Mouse (Mus musculus) lung, embryonic 14.5 days (tissue): ENCODE results near the gene Cd63. TPM values are rescaled to one million over a fixed set of nuclear protein-coding genes. Genes with fewer than 3 reads are reported as not detected.
A peak's percentile ranks its signal among the peaks of the same experiment; 100 is the strongest.

ENCODE experiments used
- ATAC-seq: fragments of 200-750 bp; cut with Nextera tagmentation; 2 replicates; pipeline ENCODE4 v1.8.0; 2017; ENCODE audit warnings: mild to moderate bottlenecking, moderate TSS enrichment, moderate library complexity; ENCODE audit not compliant: insufficient read depth
- DNase-seq: peaks from one replicate; pipeline ENCODE4 v3.0.0-alpha.2; 2015
- H3K27ac ChIP-seq: fragments of 300-500 bp; sonication (generic); 2 replicates; pipeline ENCODE4 v1.5.1; 2014; ENCODE audit warnings: low read depth, mild to moderate bottlenecking, moderate library complexity
- H3K27me3 ChIP-seq: fragments of 300-500 bp; sonication (generic); 2 replicates; pipeline ENCODE4 v1.6.1; 2014; ENCODE audit warnings: low read length, control low read depth; ENCODE audit not compliant: insufficient read depth
- H3K36me3 ChIP-seq: fragments of 300-500 bp; sonication (generic); 2 replicates; pipeline ENCODE4 v1.6.1; 2014; ENCODE audit warnings: control low read depth; ENCODE audit not compliant: insufficient read depth
- H3K4me1 ChIP-seq: fragments of 300-500 bp; sonication (generic); 2 replicates; pipeline ENCODE4 v1.6.1; 2014; ENCODE audit warnings: antibody characterized with exemption, control low read depth; ENCODE audit not compliant: insufficient read depth
- H3K4me2 ChIP-seq: fragments of 300-500 bp; sonication (generic); 2 replicates; pipeline ENCODE4 v1.6.1; 2014; ENCODE audit warnings: mild to moderate bottlenecking
- H3K4me3 ChIP-seq: fragments of 300-500 bp; sonication (generic); 2 replicates; pipeline ENCODE4 v1.5.1; 2014; ENCODE audit warnings: low read depth, low read length
- H3K9ac ChIP-seq: fragments of 300-500 bp; sonication (generic); 2 replicates; pipeline ENCODE4 v1.6.1; 2014
- H3K9me3 ChIP-seq: fragments of 300-500 bp; sonication (generic); 2 replicates; pipeline ENCODE4 v1.6.1; 2016; ENCODE audit warnings: low read depth, low read length, control low read depth
- CTCF ChIP-seq: IDR thresholded peaks from 2 replicates; pipeline ENCODE4 v1.5.1; 2016; ENCODE audit warnings: antibody characterized with exemption, low read depth
- WGBS: fragments of 180-500 bp; shearing (Covaris S2); extraction: QIAGEN DNeasy Blood & Tissue Kit; methylation state at CpG from one replicate; pipeline ENCODE4 v1.1.7; 2014; 5-methylcytosine and 5-hydroxymethylcytosine counted together
- polyA plus RNA-seq: library from polyadenylated mRNA; unstranded; fragments of >200 nt; fragmentation: Nextera tagmentation; extraction: Ambion mirVana; gene quantifications from 2 replicates; pipeline ENCODE4 v1.2.1, GENCODE M21; 2014

The Cd63 gene
- polyA plus RNA-seq, 1 experiment from 2014 or later = 459 TPM

DNA sequence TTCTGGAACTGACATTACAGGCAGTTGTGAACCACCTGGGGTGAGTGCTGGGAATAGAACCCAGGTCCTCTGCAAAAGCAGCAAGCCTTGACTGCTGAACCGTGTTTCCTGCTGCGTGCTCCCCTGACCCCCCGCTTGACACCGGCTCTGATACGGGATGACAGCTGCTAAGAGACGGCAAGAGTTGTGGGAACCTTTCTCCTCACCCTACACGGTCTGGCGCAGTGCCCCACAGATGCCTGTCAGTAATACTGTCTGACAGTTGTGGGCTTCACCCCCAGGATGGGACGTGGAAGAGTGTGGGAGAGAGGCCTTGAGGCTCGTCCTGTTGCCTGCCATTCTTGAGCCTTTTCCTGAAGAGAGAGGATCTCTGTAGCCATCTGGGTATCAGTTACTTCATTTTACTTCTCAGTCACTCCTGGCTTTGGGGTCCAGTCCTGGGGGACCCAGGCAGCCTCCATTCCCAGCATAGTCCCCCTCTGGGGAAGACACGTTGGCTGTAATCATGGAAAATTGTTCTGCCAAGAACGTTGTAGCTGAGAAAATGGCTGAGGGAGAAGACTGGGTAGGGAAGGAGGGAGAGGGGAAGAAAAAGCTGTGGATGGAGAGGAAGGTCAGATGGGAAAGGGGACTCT is 37.1 kb downstream of the Cd63 start:
- Histone ChIP-seq H3K9me3 (no peaks in the 10 kb centered on the region), H3K9ac (no peak overlapping the region), H3K36me3 (no peaks in the 10 kb centered on the region), H3K4me3 (no peak overlapping the region), H3K4me2 (no peak overlapping the region), H3K27me3 (peaks cover 31% of the 10 kb centered on the region), H3K27ac (no peak overlapping the region), H3K4me1 (no peaks in the 10 kb centered on the region)
- TF ChIP-seq CTCF = no peak
- DNase-seq (no peak), ATAC-seq (no peak)
- 54% methylated on average over 12 of the region's 12 CpGs for WGBS

DNA sequence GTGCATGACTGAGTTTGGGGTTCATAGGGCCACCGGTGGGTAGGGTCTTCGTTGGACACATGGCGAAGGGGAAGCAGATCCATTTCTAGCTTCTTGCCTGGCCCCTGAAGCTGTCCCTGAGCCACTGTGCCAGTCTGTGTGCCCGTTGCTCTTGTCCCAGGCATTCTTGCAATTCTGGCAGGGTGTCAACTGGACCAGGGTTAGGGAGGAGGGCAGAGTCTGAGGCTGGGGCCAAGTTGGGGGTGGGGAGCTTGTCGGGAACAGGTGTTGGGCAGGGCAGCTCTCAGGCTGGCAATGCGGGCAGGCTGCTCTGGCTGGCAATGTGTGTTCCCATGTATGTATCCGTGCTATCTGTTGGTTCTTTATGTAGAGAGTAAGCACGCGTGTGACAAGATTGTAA is 37.7 kb downstream of the Cd63 start:
- 73% methylated on average over 9 of the region's 9 CpGs for WGBS
- H3K36me3 ChIP-seq = no peaks in the 10 kb centered on the region
- no peak for DNase-seq

DNA sequence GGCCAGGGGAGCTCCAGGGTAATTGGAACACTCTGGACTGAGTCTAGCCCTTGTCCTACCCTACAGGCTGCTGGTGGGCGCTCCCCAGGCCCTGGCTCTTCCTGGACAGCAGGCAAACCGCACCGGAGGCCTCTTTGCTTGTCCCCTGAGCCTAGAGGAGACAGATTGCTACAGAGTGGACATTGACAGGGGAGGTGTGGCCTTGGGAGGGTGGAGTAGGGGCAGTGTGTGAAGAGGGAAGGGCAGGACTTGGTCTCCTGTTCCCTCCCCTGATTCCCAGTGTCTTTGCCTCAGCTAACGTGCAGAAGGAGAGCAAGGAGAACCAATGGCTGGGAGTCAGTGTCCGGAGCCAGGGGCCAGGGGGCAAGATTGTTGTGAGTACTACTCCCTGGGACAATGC is 38.2 kb downstream of the Cd63 start:
- no peak overlapping the region for H3K27ac ChIP-seq
- no peak for TF ChIP-seq CTCF
- H3K27me3 ChIP-seq = peaks cover 20% of the 10 kb centered on the region
- no peak overlapping the region for H3K4me2 ChIP-seq
- H3K36me3 ChIP-seq = no peaks in the 10 kb centered on the region
- no peak for DNase-seq
- no peak overlapping the region for H3K4me3 ChIP-seq
- no peaks in the 10 kb centered on the region for H3K9me3 ChIP-seq
- ATAC-seq = no peak
- H3K4me1 ChIP-seq = no peaks in the 10 kb centered on the region
- H3K9ac ChIP-seq = no peak overlapping the region
- WGBS = 38% methylated on average over 5 of the region's 5 CpGs

More for the DNA sequence above, 37.7 kb downstream of the Cd63 start:
- Histone ChIP-seq H3K4me1 (no peaks in the 10 kb centered on the region), H3K4me2 (no peak overlapping the region), H3K4me3 (no peak overlapping the region), H3K9ac (no peak overlapping the region), H3K27me3 (peaks cover 25% of the 10 kb centered on the region), H3K9me3 (no peaks in the 10 kb centered on the region), H3K27ac (no peak overlapping the region)
- no peak for ATAC-seq
- TF ChIP-seq CTCF = no peak

DNA sequence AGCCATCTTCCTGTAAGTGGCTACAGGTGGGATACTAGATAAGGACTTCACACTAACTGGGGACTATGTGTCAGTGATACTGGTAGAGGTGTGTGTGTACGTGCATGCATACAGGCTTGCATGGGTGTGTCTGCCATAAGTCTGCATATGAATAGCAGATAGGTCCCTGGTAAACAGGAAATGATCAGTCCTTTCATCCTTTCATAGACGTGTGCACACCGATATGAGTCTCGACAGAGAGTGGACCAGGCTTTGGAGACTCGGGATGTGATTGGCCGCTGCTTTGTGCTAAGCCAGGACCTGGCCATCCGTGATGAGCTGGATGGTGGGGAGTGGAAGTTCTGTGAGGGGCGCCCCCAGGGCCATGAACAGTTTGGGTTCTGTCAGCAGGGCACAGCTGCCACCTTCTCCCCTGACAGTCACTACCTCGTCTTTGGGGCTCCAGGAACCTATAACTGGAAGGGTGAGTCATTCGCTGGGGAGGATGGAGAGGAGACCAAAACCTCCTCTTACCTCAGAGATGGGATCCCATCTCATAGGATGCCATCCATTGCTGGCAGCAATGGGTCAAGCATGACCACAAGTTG is 39.8 kb downstream of the Cd63 start:
- Histone ChIP-seq H3K4me3 (no peak overlapping the region), H3K9ac (no peak overlapping the region), H3K27ac (no peak overlapping the region), H3K4me1 (no peaks in the 10 kb centered on the region), H3K27me3 (peaks cover 4% of the 10 kb centered on the region; the same call in 1 of the 2 replicates), H3K36me3 (no peaks in the 10 kb centered on the region), H3K4me2 (no peak overlapping the region), H3K9me3 (no peaks in the 10 kb centered on the region)
- no peak for TF ChIP-seq CTCF
- ATAC-seq (no peak), DNase-seq (no peak)
- WGBS = 73% methylated on average over 10 of the region's 10 CpGs

DNA sequence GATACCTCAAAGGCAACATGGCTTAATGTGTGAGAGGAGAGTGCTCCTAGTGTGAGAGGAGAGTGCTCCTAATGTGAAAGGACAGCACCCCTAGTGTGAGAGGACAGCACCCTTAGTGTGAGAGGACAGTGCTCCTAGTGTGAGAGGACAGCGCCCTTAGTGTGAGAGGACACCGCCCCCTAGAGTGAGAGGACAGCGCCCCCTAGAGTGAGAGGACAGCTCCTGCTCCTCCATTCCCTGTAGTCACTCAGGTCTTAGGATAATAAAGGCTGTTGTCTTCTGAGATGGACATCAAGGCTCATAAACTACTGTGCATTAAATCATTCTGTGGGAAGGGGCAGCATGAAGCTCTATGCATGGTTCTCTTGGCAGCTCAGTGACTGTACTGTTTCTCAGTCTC is 44.9 kb downstream of the Cd63 start:
- peak; percentile 22; the same call in 1 of the 2 replicates for ATAC-seq
- 29% methylated on average over 3 of the region's 3 CpGs for WGBS
- H3K27me3 ChIP-seq = no peaks in the 10 kb centered on the region
- H3K4me2 ChIP-seq = no peak overlapping the region
- no peak overlapping the region for H3K9ac ChIP-seq
- peak; percentile 57 for TF ChIP-seq CTCF
- H3K4me1 ChIP-seq = no peaks in the 10 kb centered on the region
- H3K4me3 ChIP-seq = no peak overlapping the region
- H3K27ac ChIP-seq = no peak overlapping the region
- no peaks in the 10 kb centered on the region for H3K9me3 ChIP-seq
- no peak for DNase-seq
- H3K36me3 ChIP-seq = no peaks in the 10 kb centered on the region

DNA sequence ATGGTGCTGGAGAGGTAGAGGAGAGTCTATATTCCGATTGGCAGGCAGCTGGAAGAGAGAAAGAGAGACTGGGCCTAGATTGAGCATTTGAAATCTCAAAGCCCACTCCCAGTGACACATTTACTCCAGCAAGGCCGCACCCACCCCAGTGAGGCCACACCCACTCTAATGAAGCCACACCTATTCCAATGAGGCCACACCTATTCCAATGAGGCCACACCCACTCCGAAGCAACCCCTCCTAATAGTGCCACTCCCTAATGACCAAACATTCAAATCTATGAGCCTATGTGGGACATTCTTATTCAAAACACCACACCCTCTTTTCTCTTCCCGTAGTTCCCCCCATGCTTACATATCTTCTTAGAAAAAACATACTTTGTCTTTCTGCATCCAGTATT is 46.7 kb downstream of the Cd63 start:
- H3K4me1 ChIP-seq = no peaks in the 10 kb centered on the region
- H3K4me2 ChIP-seq = no peak overlapping the region
- WGBS = 85% methylated on average over 4 of the region's 4 CpGs
- DNase-seq = no peak
- no peaks in the 10 kb centered on the region for H3K36me3 ChIP-seq
- H3K27ac ChIP-seq = no peak overlapping the region
- no peak overlapping the region for H3K4me3 ChIP-seq
- no peak overlapping the region for H3K9ac ChIP-seq
- no peak for ATAC-seq
- no peaks in the 10 kb centered on the region for H3K27me3 ChIP-seq
- no peaks in the 10 kb centered on the region for H3K9me3 ChIP-seq
- no peak for TF ChIP-seq CTCF

DNA sequence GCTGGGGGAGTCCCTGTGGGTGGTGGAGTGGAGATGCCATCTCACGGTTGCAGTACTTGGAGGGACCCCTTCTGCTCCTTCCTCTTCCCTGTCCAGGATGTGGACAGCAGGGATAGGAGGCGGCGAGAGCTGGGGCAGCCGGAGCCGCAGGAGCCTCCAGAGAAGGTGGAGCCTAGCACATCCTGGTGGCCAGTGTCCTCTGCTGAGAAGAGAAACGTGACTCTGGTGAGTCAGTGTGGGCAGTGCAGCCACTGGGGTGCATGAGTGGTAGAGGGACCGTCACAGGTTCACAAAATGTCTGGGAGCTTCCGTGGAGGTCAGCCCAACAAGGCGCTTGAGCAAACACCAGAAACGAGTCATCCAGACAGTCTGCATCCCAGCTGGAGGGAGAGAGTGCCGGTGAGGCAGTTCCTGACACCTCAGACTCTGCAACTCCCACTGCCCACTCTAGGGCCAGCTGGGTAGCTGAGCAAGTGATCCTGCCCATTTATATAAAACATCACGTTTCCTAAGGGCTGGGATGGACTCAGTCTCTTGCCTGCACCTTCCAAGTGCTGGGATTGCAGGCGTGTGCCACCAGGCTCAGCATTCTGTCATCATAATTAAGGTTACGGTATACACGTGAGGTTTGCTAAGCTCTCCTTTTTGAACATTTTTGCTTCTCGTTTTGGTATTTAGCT is 49.6 kb downstream of the Cd63 start:
- no peak overlapping the region for H3K4me3 ChIP-seq
- H3K27ac ChIP-seq = no peak overlapping the region
- no peak for TF ChIP-seq CTCF
- no peaks in the 10 kb centered on the region for H3K27me3 ChIP-seq
- H3K4me2 ChIP-seq = no peak overlapping the region
- no peak overlapping the region for H3K9ac ChIP-seq
- H3K4me1 ChIP-seq = no peaks in the 10 kb centered on the region
- no peaks in the 10 kb centered on the region for H3K36me3 ChIP-seq
- ATAC-seq (no peak), DNase-seq (no peak)
- 47% methylated on average over 16 of the region's 16 CpGs for WGBS
- no peaks in the 10 kb centered on the region for H3K9me3 ChIP-seq
